Mouse (Mus musculus) cerebellum, adult 2 months (tissue): ENCODE measurements around the gene Sowaha. TPM values are rescaled to one million over a fixed set of nuclear protein-coding genes. Genes with fewer than 3 reads are reported as not detected.

Source experiments
- DNase-seq, 2 experiments: peaks; one replicate each; pipeline ENCODE4 v3.0.0; 2021
- H3K27ac ChIP-seq: fragments of 200-500 bp; 2 replicates; pipeline ENCODE4 v1.5.1; 2012; ENCODE audit warnings: low read length, control low read depth, inconsistent platforms; ENCODE audit not compliant: insufficient read depth
- H3K27me3 ChIP-seq: fragments of 200-500 bp; 2 replicates; pipeline ENCODE4 v1.6.1; 2012; ENCODE audit warnings: inconsistent platforms, mild to moderate bottlenecking, low read length, moderate library complexity; ENCODE audit not compliant: control insufficient read depth, insufficient read depth
- H3K4me1 ChIP-seq: fragments of 200-500 bp; 2 replicates; pipeline ENCODE4 v1.6.1; 2011; ENCODE audit warnings: low read length; ENCODE audit not compliant: control insufficient read depth, insufficient read depth
- H3K4me3 ChIP-seq: fragments of 200-500 bp; replicated peaks from 2 replicates; pipeline ENCODE3; 2011; ENCODE audit warnings: mild to moderate bottlenecking, low read depth, low read length, control low read depth; ENCODE audit not compliant: insufficient read depth
- CTCF ChIP-seq: fragments of 200-500 bp; IDR thresholded peaks from 2 replicates; pipeline ENCODE4 v1.5.1; 2011; ENCODE audit warnings: low read depth, mild to moderate bottlenecking, control low read depth, low read length, moderate library complexity, borderline replicate concordance; ENCODE audit not compliant: insufficient read depth
- POLR2A ChIP-seq: fragments of 200-500 bp; IDR thresholded peaks from 2 replicates; pipeline ENCODE4 v1.6.1; 2011; ENCODE audit warnings: low read length, control low read depth, borderline replicate concordance; ENCODE audit not compliant: insufficient read depth
- WGBS: fragments of 180-500 bp; shearing (Covaris S2); methylation state at CpG from one replicate; pipeline ENCODE4 v1.1.7; 2018; 5-methylcytosine and 5-hydroxymethylcytosine counted together
- polyA plus RNA-seq: library from polyadenylated mRNA; depleted of rRNA; stranded (reverse); fragments of >200 nt; gene quantifications from 2 replicates; pipeline ENCODE4 v1.2.3, GENCODE M21; 2012; rRNA removed

Gene Sowaha
- 23.1 and 27.1 TPM in 2 replicates for polyA plus RNA-seq

DNA sequence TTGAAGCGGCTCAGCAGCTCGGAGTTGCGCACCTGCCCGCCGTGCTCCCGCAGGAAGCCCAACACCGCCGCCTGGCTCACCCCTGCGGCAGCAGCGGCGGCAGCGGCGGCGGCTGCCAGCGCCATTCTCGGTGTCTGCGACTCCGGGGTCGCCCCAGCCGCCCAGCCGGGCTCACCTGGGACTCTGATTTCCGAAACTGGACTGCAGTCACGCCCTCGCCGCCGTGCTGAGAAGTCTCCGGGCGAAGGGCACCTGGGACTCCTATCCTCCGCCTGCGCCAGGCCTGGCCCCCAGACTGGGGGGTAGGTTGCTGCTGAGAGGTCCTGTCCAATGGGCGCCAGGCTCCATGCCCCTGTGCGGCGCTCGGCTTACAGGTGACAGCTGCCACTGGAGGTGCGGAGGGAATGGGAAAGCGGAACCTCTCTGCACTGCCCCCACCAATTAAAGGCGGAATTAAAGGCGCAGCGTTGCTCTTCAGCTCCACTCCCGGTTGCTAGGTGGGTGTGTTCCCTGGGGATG, at the start of gene Sowaha, which contains the start of gene Gm9945:
Gene Sowaha, minus strand, starts transcription at position 492 of the 519 bp plus-strand sequence.
Gene Gm9945, plus strand, starts transcription at position 384 of the 519 bp plus-strand sequence.
- Histone ChIP-seq H3K4me3 (peak within 1 kb of the TSS; percentile 67), H3K27me3 (no peaks in the 10 kb centered on the region), H3K27ac (peak within 1 kb of the TSS; percentile 61), H3K4me1 (peaks cover 6% of the 10 kb centered on the region; the same call in 1 of the 2 replicates)
- WGBS, result 1% methylated on average over 40 of the region's 40 CpGs
- no peak; the same call in 1 of the 2 replicates for TF ChIP-seq CTCF
- TF ChIP-seq POLR2A, result peak; percentile 51; the same call in 1 of the 2 replicates
- peak; percentile 86 to 90 for DNase-seq

DNA sequence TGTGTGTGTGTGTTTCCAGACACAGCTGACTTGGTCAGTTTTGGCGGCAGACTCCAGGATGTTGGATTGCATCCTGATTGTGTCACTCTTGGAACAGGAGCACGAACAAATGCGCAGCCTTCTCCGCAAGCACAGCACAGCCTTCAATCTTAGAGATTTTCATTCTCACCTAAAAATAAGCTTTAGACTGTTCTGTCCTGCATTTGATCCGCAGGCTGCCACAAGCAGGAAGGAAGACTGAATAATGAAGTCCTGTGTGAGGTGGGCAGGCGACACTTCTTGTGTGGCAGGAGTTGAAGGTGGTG, 49.1 kb upstream of the Sowaha start:
- Histone ChIP-seq H3K4me1 (peaks cover 70% of the 10 kb centered on the region), H3K4me3 (peak overlapping the region; percentile 41), H3K27ac (peak overlapping the region; percentile 90), H3K27me3 (no peaks in the 10 kb centered on the region)
- TF ChIP-seq CTCF, result no peak
- peak; percentile 50; the same call in 1 of the 2 replicates for TF ChIP-seq POLR2A
- peak; percentile 88 to 94 for DNase-seq
- 1% methylated on average over 6 of the region's 6 CpGs for WGBS

GRCm38 (mm10) chr11:53528397-53529252, 48.6 kb upstream of the Sowaha start:
- Histone ChIP-seq H3K4me3 (no peak overlapping the region), H3K27ac (peak overlapping the region; percentile 90), H3K4me1 (peaks cover 75% of the 10 kb centered on the region), H3K27me3 (no peaks in the 10 kb centered on the region)
- WGBS, result 11% methylated on average over 9 of the region's 9 CpGs
- no peak for TF ChIP-seq CTCF
- TF ChIP-seq POLR2A, result no peak
- peak; percentile 49 to 62 for DNase-seq

GRCm38 (mm10) chr11:53525461-53525860, 45.4 kb upstream of the Sowaha start:
- Histone ChIP-seq H3K4me3 (no peak overlapping the region), H3K27ac (peak overlapping the region; percentile 74), H3K27me3 (no peaks in the 10 kb centered on the region), H3K4me1 (peaks cover 70% of the 10 kb centered on the region)
- 40% methylated on average over 4 of the region's 4 CpGs for WGBS
- no peak for TF ChIP-seq POLR2A
- no peak for TF ChIP-seq CTCF
- no peak for DNase-seq

GRCm38 (mm10) chr11:53524905-53525304, 44.8 kb upstream of the Sowaha start:
- Histone ChIP-seq H3K4me1 (peaks cover 65% of the 10 kb centered on the region), H3K27me3 (no peaks in the 10 kb centered on the region), H3K27ac (peak overlapping the region; percentile 74), H3K4me3 (no peak overlapping the region)
- peak; percentile 41 to 51 for DNase-seq
- WGBS, result 48% methylated on average over 6 of the region's 6 CpGs
- TF ChIP-seq CTCF, result peak; percentile 54
- no peak for TF ChIP-seq POLR2A

GRCm38 (mm10) chr11:53523545-53524405, 43.7 kb upstream of the Sowaha start:
- Histone ChIP-seq H3K27ac (peak overlapping the region; percentile 89), H3K4me3 (peak overlapping the region; percentile 21), H3K27me3 (no peaks in the 10 kb centered on the region), H3K4me1 (peaks cover 57% of the 10 kb centered on the region)
- DNase-seq, result peak in 1 of 2 experiments; percentile 44
- WGBS, result 31% methylated on average over 14 of the region's 14 CpGs
- no peak for TF ChIP-seq CTCF
- no peak for TF ChIP-seq POLR2A

DNA sequence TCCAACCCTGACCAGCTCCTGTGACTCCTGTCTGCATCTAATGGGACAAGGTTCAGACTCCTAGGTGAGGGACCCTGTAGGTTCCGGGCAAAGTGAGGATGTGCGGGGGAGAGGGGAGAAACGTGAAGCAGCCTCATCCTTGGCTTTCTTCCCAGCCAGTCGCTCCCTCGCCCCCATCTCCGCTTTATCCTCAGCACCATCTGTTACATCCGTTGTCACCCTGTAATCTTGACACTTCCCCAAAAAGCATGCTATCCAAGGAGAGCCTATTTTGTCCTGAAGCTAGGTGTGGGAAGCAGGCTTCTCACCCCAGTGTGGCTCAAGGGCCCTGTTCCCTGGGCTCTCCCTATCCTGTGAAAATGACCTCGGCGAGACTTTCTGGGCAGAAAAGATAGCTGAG, 42.9 kb upstream of the Sowaha start:
- Histone ChIP-seq H3K4me3 (peak overlapping the region; percentile 21), H3K27ac (peak overlapping the region; percentile 89), H3K27me3 (no peaks in the 10 kb centered on the region), H3K4me1 (peaks cover 48% of the 10 kb centered on the region)
- 0 out of 2 replicates have a peak, but pooled peaks have one; percentile 34 for TF ChIP-seq POLR2A
- no peak for TF ChIP-seq CTCF
- 13% methylated on average over 9 of the region's 9 CpGs for WGBS
- DNase-seq, result peak; percentile 85 to 95
